Mouse (Mus musculus) bone marrow, adult 2 months (tissue): ENCODE results near the gene Syn3. TPM values are rescaled to one million over a fixed set of nuclear protein-coding genes. Genes with fewer than 3 reads are reported as not detected.

Source experiments
- H3K27ac ChIP-seq: fragments of 200-500 bp; 2 replicates; pipeline ENCODE4 v1.5.1; 2012; ENCODE audit warnings: low read depth, mild to moderate bottlenecking, control low read depth, inconsistent platforms, low read length; ENCODE audit not compliant: control insufficient read depth, poor library complexity, insufficient read depth
- H3K4me1 ChIP-seq: fragments of 200-500 bp; 2 replicates; pipeline ENCODE4 v1.6.1; 2011; ENCODE audit warnings: low read length; ENCODE audit not compliant: control insufficient read depth, insufficient read depth
- H3K4me3 ChIP-seq: fragments of 200-500 bp; replicated peaks from 2 replicates; pipeline ENCODE3; 2011; ENCODE audit warnings: mild to moderate bottlenecking, low read depth, low read length, control low read depth; ENCODE audit not compliant: control insufficient read depth
- CTCF ChIP-seq: fragments of 200-500 bp; IDR thresholded peaks from 2 replicates; pipeline ENCODE4 v1.5.1; 2011; ENCODE audit warnings: low read length, control low read depth; ENCODE audit not compliant: control insufficient read depth, insufficient read depth
- POLR2A ChIP-seq: fragments of 200-500 bp; IDR thresholded peaks from 2 replicates; pipeline ENCODE4 v1.6.1; 2011; ENCODE audit warnings: low read depth, mild to moderate bottlenecking, control low read depth, low read length, borderline replicate concordance; ENCODE audit not compliant: control insufficient read depth
- WGBS: fragments of 180-500 bp; shearing (Covaris S2); methylation state at CpG from one replicate; pipeline ENCODE4 v1.1.7; 2018; 5-methylcytosine and 5-hydroxymethylcytosine counted together
- polyA plus RNA-seq: library from polyadenylated mRNA; stranded (reverse); fragments of >200 nt; gene quantifications from 2 replicates; pipeline ENCODE4 v1.2.4, GENCODE M21; 2011; ENCODE audit warnings: low replicate concordance; ENCODE audit not compliant: missing spikeins, insufficient read depth, insufficient read length

The Syn3 gene
- polyA plus RNA-seq, 1 experiment, result 0.75 TPM

DNA sequence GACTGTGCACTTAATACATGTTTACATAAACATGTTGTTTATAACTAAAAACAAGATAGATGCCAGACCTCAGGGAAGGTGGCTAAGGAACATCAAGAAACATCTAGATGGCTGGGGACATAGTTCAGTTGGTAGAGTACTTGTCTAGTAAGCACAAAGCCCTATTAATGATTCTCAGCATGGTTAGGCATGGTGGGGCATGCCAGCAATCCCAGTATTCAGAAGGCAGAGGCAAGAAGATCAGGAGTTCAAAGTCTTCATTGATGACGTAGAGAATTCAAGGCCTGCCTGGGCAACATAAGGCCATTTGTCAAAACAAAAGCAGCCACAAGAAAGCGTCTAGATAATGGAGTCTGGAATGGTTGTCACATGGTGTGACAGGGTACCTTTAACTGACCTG, 441.0 kb downstream of the Syn3 start:
- WGBS, result 80% methylated on average over 2 of the region's 2 CpGs

GRCm38 (mm10) chr10:86057286-86057685, 441.4 kb downstream of the Syn3 start:
- no peak overlapping the region for H3K27ac ChIP-seq
- no peak overlapping the region for H3K4me3 ChIP-seq
- 91% methylated on average over 11 of the region's 11 CpGs for WGBS
- H3K4me1 ChIP-seq, result peaks cover 7% of the 10 kb centered on the region; the same call in 1 of the 2 replicates
- no peak for TF ChIP-seq CTCF
- no peak for TF ChIP-seq POLR2A

More for the DNA sequence above, 441.0 kb downstream of the Syn3 start:
- peaks cover 4% of the 10 kb centered on the region; the same call in 1 of the 2 replicates for H3K4me1 ChIP-seq
- no peak for TF ChIP-seq CTCF
- no peak for TF ChIP-seq POLR2A
- H3K27ac ChIP-seq, result no peak overlapping the region
- H3K4me3 ChIP-seq, result no peak overlapping the region

DNA sequence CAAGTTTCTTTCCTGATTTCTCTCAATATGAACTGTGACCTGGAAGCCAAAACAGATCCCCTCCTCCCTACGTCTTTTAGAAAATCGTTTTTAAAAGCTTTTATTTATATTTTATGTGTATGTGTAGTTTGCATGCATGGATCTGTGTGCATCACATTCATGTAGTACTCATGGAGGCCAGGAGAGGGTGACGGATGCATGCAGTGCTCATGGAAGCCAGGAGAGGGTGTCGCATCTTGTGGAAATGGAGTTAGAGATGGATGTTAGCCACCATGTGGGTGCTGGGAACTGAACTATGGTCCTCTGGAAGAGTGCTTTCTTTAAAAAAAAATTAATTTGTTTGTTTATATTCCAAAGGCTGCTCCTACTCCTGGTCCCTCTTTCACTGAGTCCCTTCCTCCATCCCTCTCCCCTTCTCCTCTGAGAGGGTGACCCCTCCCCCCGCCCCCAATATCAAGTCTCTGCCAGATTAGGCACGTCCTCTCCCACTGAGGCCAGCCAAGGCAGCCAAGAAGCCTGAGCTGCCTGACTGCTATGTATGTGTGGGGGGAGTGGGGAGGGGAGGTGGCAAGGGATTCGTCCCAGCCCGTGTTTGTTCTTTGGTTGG, 442.3 kb downstream of the Syn3 start:
- 88% methylated on average over 8 of the region's 8 CpGs for WGBS
- H3K4me1 ChIP-seq, result peaks cover 7% of the 10 kb centered on the region; the same call in 1 of the 2 replicates
- peak; percentile 13; the same call in 1 of the 2 replicates for TF ChIP-seq CTCF
- TF ChIP-seq POLR2A, result no peak
- no peak overlapping the region for H3K27ac ChIP-seq
- H3K4me3 ChIP-seq, result no peak overlapping the region

- no peak overlapping the region for H3K27ac ChIP-seq
- WGBS, result 29% methylated on average over 10 of the region's 10 CpGs
- no peak for TF ChIP-seq CTCF
- no peak for TF ChIP-seq POLR2A
Measured at GRCm38 (mm10) chr10:86052818-86053522, 445.7 kb downstream of the Syn3 start.

DNA sequence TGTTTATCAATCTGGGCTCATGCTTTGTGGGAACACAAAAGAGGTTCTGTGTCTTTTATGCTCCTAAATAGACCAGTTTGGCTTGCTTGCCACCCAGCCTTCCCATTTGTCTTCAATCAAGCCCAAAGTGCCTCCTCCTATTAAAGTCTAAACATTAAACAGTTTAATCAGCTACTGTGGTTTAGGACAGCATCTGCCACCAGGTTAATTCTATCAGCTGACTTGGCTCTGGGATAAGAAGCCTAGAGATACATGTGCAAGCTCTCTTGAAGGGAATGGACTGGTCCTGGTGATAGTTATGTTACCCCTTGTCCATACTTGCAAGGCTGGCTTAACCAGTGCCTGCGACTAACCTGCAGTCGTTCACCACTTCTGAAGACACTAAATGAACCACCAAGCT, 448.2 kb downstream of the Syn3 start:
- H3K4me1 ChIP-seq, result peaks cover 6% of the 10 kb centered on the region; the same call in 1 of the 2 replicates
- TF ChIP-seq POLR2A, result no peak
- no peak overlapping the region for H3K4me3 ChIP-seq
- WGBS, result 91% methylated on average over 2 of the region's 2 CpGs
- H3K27ac ChIP-seq, result no peak overlapping the region

More at GRCm38 (mm10) chr10:86052818-86053522, 445.7 kb downstream of the Syn3 start:
- H3K4me3 ChIP-seq, result no peak overlapping the region
- peaks cover 6% of the 10 kb centered on the region; the same call in 1 of the 2 replicates for H3K4me1 ChIP-seq

DNA sequence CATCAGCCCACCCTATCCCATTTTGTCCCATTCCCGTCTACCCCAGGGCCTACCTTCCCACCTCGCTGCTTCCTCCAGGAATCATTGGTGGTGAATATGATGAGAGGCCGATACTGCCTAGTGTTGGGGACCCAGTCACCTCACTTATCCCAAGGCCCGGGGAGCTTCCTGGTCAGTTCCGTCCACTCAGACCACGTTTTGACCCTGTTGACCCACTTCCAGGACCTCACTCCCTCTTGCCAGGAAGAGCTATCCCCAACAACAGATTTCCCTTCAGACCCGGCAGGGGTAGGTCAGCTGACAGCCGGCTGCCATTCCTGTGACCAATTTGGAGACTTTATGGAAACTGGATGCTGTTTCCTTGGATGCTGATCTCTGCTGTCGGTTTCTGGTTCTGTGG, 450.9 kb downstream of the Syn3 start:
- H3K27ac ChIP-seq, result no peak overlapping the region
- no peak overlapping the region for H3K4me3 ChIP-seq
- 94% methylated on average over 9 of the region's 9 CpGs for WGBS
- TF ChIP-seq POLR2A (no peak), CTCF (no peak)
- H3K4me1 ChIP-seq, result peaks cover 3% of the 10 kb centered on the region; the same call in 1 of the 2 replicates

GRCm38 (mm10) chr10:86046371-86046770, 452.3 kb downstream of the Syn3 start:
- TF ChIP-seq POLR2A (no peak), CTCF (no peak)
- Histone ChIP-seq H3K27ac (no peak overlapping the region), H3K4me3 (no peak overlapping the region), H3K4me1 (no peaks in the 10 kb centered on the region)
- 98% methylated on average over 1 of the region's 1 CpGs for WGBS

DNA sequence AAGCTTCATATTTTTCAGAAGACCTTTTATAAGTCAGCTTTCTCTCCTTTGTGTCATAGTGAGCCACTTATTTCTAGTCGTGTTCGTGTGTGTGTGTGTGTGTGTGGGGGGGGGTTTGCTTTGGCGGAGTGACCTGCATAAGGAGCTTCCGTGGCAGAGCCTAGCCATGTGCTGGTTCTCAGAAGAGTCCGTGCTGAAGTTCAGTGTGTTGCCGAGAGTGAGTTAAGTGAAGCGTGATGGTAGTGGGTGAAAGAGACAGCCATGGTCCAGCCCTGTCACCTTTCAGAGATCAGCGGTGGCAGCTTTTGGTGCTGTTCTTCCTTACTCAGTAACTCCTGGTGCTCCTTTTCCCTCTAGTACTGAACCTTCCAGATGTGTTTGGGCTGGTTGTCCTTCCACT, 454.6 kb downstream of the Syn3 start:
- WGBS, result 94% methylated on average over 8 of the region's 8 CpGs
- H3K4me3 ChIP-seq, result no peak overlapping the region
- no peak overlapping the region for H3K27ac ChIP-seq
- TF ChIP-seq CTCF (no peak), POLR2A (no peak)
- no peaks in the 10 kb centered on the region for H3K4me1 ChIP-seq

DNA sequence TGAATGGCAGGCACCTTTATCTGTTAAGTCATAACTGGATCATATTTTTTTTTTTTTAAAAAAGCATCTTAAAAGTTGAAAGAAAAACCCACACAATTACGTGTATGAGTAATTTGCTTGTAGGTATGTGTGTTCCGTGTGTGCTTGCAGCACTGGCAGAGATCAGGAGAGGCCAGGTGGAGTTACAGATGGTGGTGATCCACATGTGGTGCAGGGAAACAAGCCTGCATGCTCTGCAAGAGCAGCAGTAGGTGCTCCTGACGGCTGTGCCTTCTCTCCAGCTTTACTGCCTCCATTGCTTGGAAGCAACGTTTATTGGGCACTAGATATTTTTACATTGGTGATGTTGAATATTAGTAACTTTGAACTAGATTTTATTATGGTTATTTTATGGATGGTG, 455.0 kb downstream of the Syn3 start:
- no peak overlapping the region for H3K4me3 ChIP-seq
- H3K4me1 ChIP-seq, result no peaks in the 10 kb centered on the region
- TF ChIP-seq POLR2A (no peak), CTCF (no peak)
- 86% methylated on average over 4 of the region's 4 CpGs for WGBS
- H3K27ac ChIP-seq, result no peak overlapping the region
